Mouse (Mus musculus): ENCODE measurements around the gene Cldn22. TPM values are rescaled to one million over a fixed set of nuclear protein-coding genes. Genes with fewer than 3 reads are reported as not detected.

Gene Cldn22
- total and polyA plus RNA-seq, 3 experiments = not detected

GRCm38 (mm10) chr8:47853356-47853755 is 29.1 kb downstream of the Cldn22 start:
- no peak for DNase-seq (ENCODE audit: low read depth, low spot score)
- Histone ChIP-seq H3K4me1 (ENCODE audit: control insufficient read depth in 1 of 2, insufficient read depth in 2 of 2, low read length in 2 of 2) (no peaks in the 10 kb centered on the region), H3K27me3 (ENCODE audit: control insufficient read depth in 1 of 2, insufficient read depth in 2 of 2, low read length in 2 of 2) (no peaks in the 10 kb centered on the region), H3K79me2 (ENCODE audit: control insufficient read depth, insufficient read depth, low read length, poor library complexity) (no peaks in the 10 kb centered on the region), H3K36me3 (ENCODE audit: control insufficient read depth in 1 of 2, insufficient read depth in 2 of 2, low read length in 2 of 2) (no peaks in the 10 kb centered on the region; a peak in 2 of 4 replicates), H3K9ac (ENCODE audit: control insufficient read depth, low read depth, low read length, poor library complexity, severe bottlenecking) (no peak overlapping the region), H3K9me3 (replicated peaks; ENCODE audit: insufficient read depth, low read length) (no peaks in the 10 kb centered on the region), H3K4me3 (ENCODE audit: control insufficient read depth in 1 of 2, insufficient read depth in 1 of 2, low read depth in 2 of 2, low read length in 2 of 2) (no peak overlapping the region), H3K27ac (ENCODE audit: control insufficient read depth, low read depth, low read length) (no peak overlapping the region)
- TF ChIP-seq POLR2A (IDR thresholded peaks at IDR 0.05; ENCODE audit: control insufficient read depth in 1 of 2, insufficient read depth in 1 of 2, low read depth in 1 of 2, low read length in 2 of 2, poor library complexity in 1 of 2) = no peak
- no peak for TF ChIP-seq NELFE (IDR thresholded peaks at IDR 0.05; ENCODE audit: low read depth, low read length)
- no peak for TF ChIP-seq MAFK (IDR thresholded peaks at IDR 0.05; ENCODE audit: borderline replicate concordance, low read depth, low read length)
- TF ChIP-seq GATA1 (IDR thresholded peaks at IDR 0.05; ENCODE audit: low read depth, low read length) = no peak
- TF ChIP-seq POLR2AphosphoS5 (IDR thresholded peaks at IDR 0.05; ENCODE audit: borderline replicate concordance, low read depth, low read length) = no peak
- no peak for TF ChIP-seq USF2 (IDR thresholded peaks at IDR 0.05; ENCODE audit: borderline replicate concordance in 1 of 2, insufficient read depth in 1 of 2, low read depth in 1 of 2, low read length in 2 of 2)
- TF ChIP-seq ZC3H11A (IDR thresholded peaks at IDR 0.05; ENCODE audit: low read depth, low read length) = no peak
- TF ChIP-seq SIN3A (IDR thresholded peaks at IDR 0.05; ENCODE audit: low read length) = no peak

DNA sequence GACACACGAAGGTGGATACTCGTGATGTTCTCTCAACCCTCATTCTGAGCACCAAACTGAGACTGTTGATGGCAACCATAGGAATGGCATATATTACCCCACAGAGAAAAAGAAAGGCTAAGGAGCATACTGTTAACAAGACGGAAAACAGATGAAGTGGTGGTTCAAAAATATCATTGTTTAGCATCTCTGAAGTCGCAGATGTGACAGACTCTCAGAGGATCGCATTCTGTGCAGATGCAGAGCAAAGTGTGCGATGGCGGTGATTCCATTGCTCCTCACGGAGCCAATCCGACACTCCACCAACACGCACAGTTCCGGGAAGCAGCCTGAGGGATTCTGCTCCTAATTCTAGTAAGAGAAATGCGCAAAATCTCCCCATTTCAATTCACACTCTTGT is 35.0 kb downstream of the Cldn22 start:
- H3K4me3 ChIP-seq (ENCODE audit: control insufficient read depth in 1 of 2, insufficient read depth in 1 of 2, low read depth in 2 of 2, low read length in 2 of 2) = no peak overlapping the region
- H3K27me3 ChIP-seq (ENCODE audit: control insufficient read depth in 1 of 2, insufficient read depth in 2 of 2, low read length in 2 of 2) = no peaks in the 10 kb centered on the region
- H3K36me3 ChIP-seq (ENCODE audit: control insufficient read depth in 1 of 2, insufficient read depth in 2 of 2, low read length in 2 of 2) = no peaks in the 10 kb centered on the region; a peak in 2 of 4 replicates
- H3K27ac ChIP-seq (ENCODE audit: control insufficient read depth, low read depth, low read length) = no peak overlapping the region
- DNase-seq (ENCODE audit: low read depth, low spot score) = no peak
- no peaks in the 10 kb centered on the region for H3K4me1 ChIP-seq (ENCODE audit: control insufficient read depth in 1 of 2, insufficient read depth in 2 of 2, low read length in 2 of 2)
- no peaks in the 10 kb centered on the region for H3K79me2 ChIP-seq (ENCODE audit: control insufficient read depth, insufficient read depth, low read length, poor library complexity)
- TF ChIP-seq RAD21 (IDR thresholded peaks at IDR 0.05; ENCODE audit: low read depth, low read length) (no peak), HCFC1 (IDR thresholded peaks at IDR 0.05; ENCODE audit: low read depth, low read length) (no peak), TAL1 (IDR thresholded peaks at IDR 0.05; ENCODE audit: low read length) (no peak), MYC (IDR thresholded peaks at IDR 0.05; ENCODE audit: low read depth, low read length) (no peak)
- H3K9me3 ChIP-seq (replicated peaks; ENCODE audit: insufficient read depth, low read length) = no peaks in the 10 kb centered on the region
- no peak overlapping the region for H3K9ac ChIP-seq (ENCODE audit: control insufficient read depth, low read depth, low read length, poor library complexity, severe bottlenecking)

DNA sequence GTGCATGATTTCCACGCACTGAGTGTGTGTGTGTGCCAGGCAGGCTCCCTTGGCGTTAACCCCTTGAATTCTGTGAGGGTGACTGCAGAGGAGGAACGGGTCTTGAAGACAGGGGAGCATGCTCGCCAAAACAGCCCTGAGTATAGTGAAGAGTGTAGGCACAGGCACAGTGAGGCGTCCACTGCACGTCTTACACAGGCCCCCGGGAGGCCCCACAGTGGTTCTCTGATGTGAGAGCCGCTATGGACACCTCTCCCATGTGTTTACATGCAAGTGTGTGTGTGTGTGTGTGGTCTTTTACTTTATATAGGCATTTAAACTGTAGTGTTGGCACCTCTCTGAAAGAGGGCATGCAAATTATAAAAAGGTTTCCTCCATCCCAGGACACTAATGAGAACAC is 42.3 kb downstream of the Cldn22 start:
- Histone ChIP-seq H3K9ac (ENCODE audit: control insufficient read depth, low read depth, low read length, poor library complexity, severe bottlenecking) (no peak overlapping the region), H3K9me3 (replicated peaks; ENCODE audit: insufficient read depth, low read length) (no peaks in the 10 kb centered on the region), H3K27me3 (ENCODE audit: control insufficient read depth in 1 of 2, insufficient read depth in 2 of 2, low read length in 2 of 2) (no peaks in the 10 kb centered on the region), H3K4me3 (ENCODE audit: control insufficient read depth in 1 of 2, insufficient read depth in 1 of 2, low read depth in 2 of 2, low read length in 2 of 2) (no peak overlapping the region), H3K36me3 (ENCODE audit: control insufficient read depth in 1 of 2, insufficient read depth in 2 of 2, low read length in 2 of 2) (0 out of 4 replicates have a peak, but pooled peaks cover 0 to 2% of the 10 kb centered on the region in 2 experiments), H3K4me1 (ENCODE audit: control insufficient read depth in 1 of 2, insufficient read depth in 2 of 2, low read length in 2 of 2) (no peaks in the 10 kb centered on the region), H3K27ac (ENCODE audit: control insufficient read depth, low read depth, low read length) (no peak overlapping the region), H3K79me2 (ENCODE audit: control insufficient read depth, insufficient read depth, low read length, poor library complexity) (no peaks in the 10 kb centered on the region)
- TF ChIP-seq HCFC1 (IDR thresholded peaks at IDR 0.05; ENCODE audit: low read depth, low read length) (no peak), ETS1 (IDR thresholded peaks at IDR 0.05; ENCODE audit: low read depth, low read length) (no peak)
- DNase-seq (ENCODE audit: low read depth, low spot score) = no peak

Data from MEL (cell line).